In genomic region chr6:119449060-119449499, GRCm38 (mm10) we compare ENCODE assay signal across 8 mouse cellular contexts. TPM values are rescaled to one million over a fixed set of nuclear protein-coding genes. Genes with fewer than 3 reads are reported as not detected.
A peak's percentile ranks its signal among the peaks of the same experiment; 100 is the strongest.
DNase-seq lines count a peak whose midpoint lies in the region; ATAC-seq and TF ChIP-seq lines count a peak whose summit lies in the region.

No protein-coding gene starts in this region.

- TF ChIP-seq CTCF in liver, postnatal 0 days (IDR thresholded peaks at IDR 0.05; ENCODE audit: low read depth): peak; percentile 67

- 3% methylated on average over 23 of the region's 23 CpGs for WGBS in intestine, embryonic 16.5 days
- WGBS in liver, postnatal 0 days (ENCODE audit: insufficient replicate concordance): 4% methylated on average over 23 of the region's 23 CpGs
- 2% methylated on average over 23 of the region's 23 CpGs for WGBS in neural tube, embryonic 15.5 days

- H3K27ac ChIP-seq in intestine, embryonic 16.5 days (ENCODE audit: low read length): no peak overlapping the region
- H3K27ac ChIP-seq in liver, postnatal 0 days (ENCODE audit: low read depth): no peak overlapping the region
- no peak overlapping the region for H3K27ac ChIP-seq in neural tube, embryonic 15.5 days (replicated peaks)

- peak; percentile 58 to 78 for DNase-seq in heart, adult 18-20 months
- DNase-seq in heart, adult 8-10 months (ENCODE audit: low spot score): no peak
- DNase-seq in adrenal gland, postnatal 14 days: peak; percentile 89
- peak; percentile 54 for DNase-seq in forelimb bud, embryonic 11.5 days (ENCODE audit: low read depth, low spot score)
- peak; percentile 71 for DNase-seq in liver, postnatal 0 days
- DNase-seq in frontal cortex, postnatal 10 days (ENCODE audit: low spot score in 2 of 2): no peak

- peak overlapping the region; percentile 55 for H3K4me2 ChIP-seq in intestine, embryonic 16.5 days (ENCODE audit: low read depth, low read length)
- peak overlapping the region; percentile 75 for H3K4me2 ChIP-seq in liver, postnatal 0 days (ENCODE audit: low read depth, low read length)
- peak overlapping the region; percentile 60 for H3K4me2 ChIP-seq in neural tube, embryonic 15.5 days

- peak; percentile 61 for ATAC-seq in intestine, embryonic 16.5 days
- peak; percentile 72 for ATAC-seq in liver, postnatal 0 days
- 0 out of 2 replicates have a peak, but pooled peaks have one; percentile 23 for ATAC-seq in neural tube, embryonic 15.5 days (ENCODE audit: low FRiP score)

- no peaks in the 10 kb centered on the region for H3K36me3 ChIP-seq in intestine, embryonic 16.5 days (ENCODE audit: control insufficient read depth, insufficient read depth, low read length)
- no peaks in the 10 kb centered on the region for H3K36me3 ChIP-seq in liver, postnatal 0 days (replicated peaks; ENCODE audit: insufficient read depth, low read length)
- no peaks in the 10 kb centered on the region for H3K36me3 ChIP-seq in neural tube, embryonic 15.5 days

- peak overlapping the region; percentile 38 for H3K4me3 ChIP-seq in intestine, embryonic 16.5 days (ENCODE audit: low read length)
- H3K4me3 ChIP-seq in liver, postnatal 0 days (ENCODE audit: low read depth, low read length): peak overlapping the region; percentile 36
- H3K4me3 ChIP-seq in neural tube, embryonic 15.5 days (replicated peaks): peak overlapping the region; percentile 29

- H3K9ac ChIP-seq in intestine, embryonic 16.5 days (ENCODE audit: low read depth, low read length): peak overlapping the region; percentile 27
- peak overlapping the region; percentile 16; the same call in 1 of the 2 replicates for H3K9ac ChIP-seq in liver, postnatal 0 days (replicated peaks)
- no peak overlapping the region for H3K9ac ChIP-seq in neural tube, embryonic 15.5 days (replicated peaks)

- H3K27me3 ChIP-seq in intestine, embryonic 16.5 days (replicated peaks; ENCODE audit: control insufficient read depth, insufficient read depth, low read length): no peaks in the 10 kb centered on the region
- H3K27me3 ChIP-seq in liver, postnatal 0 days (ENCODE audit: insufficient read depth, low read length): peaks cover 19% of the 10 kb centered on the region
- H3K27me3 ChIP-seq in neural tube, embryonic 15.5 days (replicated peaks): no peaks in the 10 kb centered on the region

- TF ChIP-seq EP300 in liver, postnatal 0 days (IDR thresholded peaks at IDR 0.05; ENCODE audit: low read depth): no peak

- no peaks in the 10 kb centered on the region for H3K9me3 ChIP-seq in intestine, embryonic 16.5 days (ENCODE audit: control insufficient read depth, low read length)
- H3K9me3 ChIP-seq in liver, postnatal 0 days (ENCODE audit: low read length): no peaks in the 10 kb centered on the region
- H3K9me3 ChIP-seq in neural tube, embryonic 15.5 days (replicated peaks): no peaks in the 10 kb centered on the region

- H3K4me1 ChIP-seq in intestine, embryonic 16.5 days (ENCODE audit: control insufficient read depth, insufficient read depth, low read length): peaks cover 23% of the 10 kb centered on the region
- 0 out of 2 replicates have a peak, but pooled peaks cover 7% of the 10 kb centered on the region for H3K4me1 ChIP-seq in liver, postnatal 0 days (ENCODE audit: insufficient read depth)
- H3K4me1 ChIP-seq in neural tube, embryonic 15.5 days: peaks cover 47% of the 10 kb centered on the region

RNA-seq across cellular contexts. Expression of gene Fbxl14, which starts 30.4 kb away (rescaled TPM):
- total RNA-seq in heart, adult 18-20 months (2021): 10 to 100 TPM; 15.0 to 15.6 TPM
- total RNA-seq in heart, adult 8-10 months (2022): 10 to 100 TPM; 14.7 to 18.1 (median 16.2) TPM
- 27.4 and 33.5 TPM in 2 replicates for total RNA-seq in adrenal gland, postnatal 14 days (2021)
- polyA plus RNA-seq in intestine, embryonic 16.5 days (2015; fragmentation: Nextera tagmentation; extraction: Ambion mirVana): 3.7 and 4.1 TPM in 2 replicates
- polyA plus RNA-seq in liver, postnatal 0 days (2015; fragmentation: Nextera tagmentation; extraction: Ambion mirVana): 2.4 and 2.5 TPM in 2 replicates
- polyA plus RNA-seq in neural tube, embryonic 15.5 days (2015; fragmentation: Nextera tagmentation; extraction: Ambion mirVana): 2.1 and 4.1 TPM in 2 replicates

RNA-seq across cellular contexts. Expression of gene Adipor2, which starts 31.6 kb away (rescaled TPM):
- 10 to 100 TPM; 71.4 to 86.5 TPM for total RNA-seq in heart, adult 18-20 months (2021)
- 10 to 100 TPM; 53.7 to 69.1 (median 61.2) TPM for total RNA-seq in heart, adult 8-10 months (2022)
- 158 and 194 TPM in 2 replicates for total RNA-seq in adrenal gland, postnatal 14 days (2021)
- 127 and 148 TPM in 2 replicates for polyA plus RNA-seq in intestine, embryonic 16.5 days (2015; fragmentation: Nextera tagmentation; extraction: Ambion mirVana)
- polyA plus RNA-seq in liver, postnatal 0 days (2015; fragmentation: Nextera tagmentation; extraction: Ambion mirVana): 53.9 and 58.6 TPM in 2 replicates
- polyA plus RNA-seq in neural tube, embryonic 15.5 days (2015; fragmentation: Nextera tagmentation; extraction: Ambion mirVana): 35.3 and 42.0 TPM in 2 replicates

Comparison
In these comparisons a context has a peak if more than half of its experiments do, and no peak if none do; other contexts are left out.
1. DNase-seq: peak in heart, adult 18-20 months (2 of 2), adrenal gland, postnatal 14 days (single experiment), forelimb bud, embryonic 11.5 days (single experiment) and liver, postnatal 0 days (single experiment); none in heart, adult 8-10 months (single experiment) and frontal cortex, postnatal 10 days (0 of 2).
2. Peak in every context shown above with its lines, with median percentiles within 50 percentile points of each other: ATAC-seq, H3K4me2 ChIP-seq and H3K4me3 ChIP-seq.